Mouse (Mus musculus) granulocyte monocyte progenitor cell, adult 5-6 weeks (primary cell): ENCODE measurements around the gene Rassf1. TPM values are rescaled to one million over a fixed set of nuclear protein-coding genes. Genes with fewer than 3 reads are reported as not detected.

Experiments used
- ATAC-seq: replicated peaks from 2 replicates; pipeline ENCODE4 v1.8.0; 2016; ENCODE audit warnings: mild to moderate bottlenecking, moderate TSS enrichment, inconsistent platforms; ENCODE audit not compliant: poor library complexity, severe bottlenecking
- total RNA-seq, 2 experiments: library from RNA; stranded (forward) in 1 of 2; stranded (reverse) in 1 of 2; fragments of 200-712, 200-1000 nt in 1 of 2; fragments of >200 nt in 1 of 2; fragmentation: Nextera tagmentation in 1 of 2; gene quantifications; 2 replicates each; pipeline ENCODE4 v1.2.3; 2014 to 2017

Rassf1 gene
- total RNA-seq, 2 experiments from 2014 or later = 36.7 to 40.2 TPM

GRCm38 (mm10) chr9:107539940-107540339, 11.4 kb upstream of the Rassf1 start:
- no peak for ATAC-seq

DNA sequence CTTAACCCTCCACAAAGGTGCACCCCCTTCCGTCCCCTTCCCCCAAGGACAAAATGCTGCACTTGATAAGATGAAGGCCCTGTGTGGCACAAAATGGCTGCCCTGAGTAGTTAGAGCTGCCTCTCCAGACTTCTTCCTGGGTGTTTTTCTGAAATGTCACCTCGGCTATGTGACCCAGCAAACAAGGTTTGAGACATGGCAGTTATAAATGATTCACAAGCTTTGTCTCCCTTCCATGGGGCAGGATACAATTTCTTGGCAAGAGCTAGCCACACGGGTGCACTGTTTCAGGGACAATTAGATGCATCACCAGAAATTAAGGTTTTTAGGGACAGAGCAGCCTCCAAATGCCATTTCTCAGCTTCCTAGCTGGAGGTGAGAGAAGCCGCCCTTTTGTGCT, 10.9 kb upstream of the Rassf1 start:
- no peak for ATAC-seq

DNA sequence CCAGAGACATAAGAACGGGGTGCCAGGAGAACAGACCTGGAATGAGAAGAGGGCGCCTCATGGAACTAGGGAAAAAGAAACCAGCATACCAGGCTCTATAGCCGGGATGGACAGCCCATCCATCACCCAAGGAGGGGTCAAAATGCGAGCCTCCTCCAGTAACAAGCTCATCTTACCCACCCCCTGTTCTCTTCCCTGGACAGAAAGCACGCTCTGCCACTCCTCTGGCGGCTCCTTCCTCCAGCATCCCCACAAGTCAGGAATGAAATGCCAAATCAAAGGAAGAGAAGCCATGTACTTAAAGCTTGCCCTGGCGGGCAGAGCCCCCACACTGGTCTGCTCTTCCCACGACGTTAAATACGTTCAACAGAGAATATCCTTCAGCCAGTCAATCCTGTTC, 10.3 kb upstream of the Rassf1 start:
- no peak for ATAC-seq

DNA sequence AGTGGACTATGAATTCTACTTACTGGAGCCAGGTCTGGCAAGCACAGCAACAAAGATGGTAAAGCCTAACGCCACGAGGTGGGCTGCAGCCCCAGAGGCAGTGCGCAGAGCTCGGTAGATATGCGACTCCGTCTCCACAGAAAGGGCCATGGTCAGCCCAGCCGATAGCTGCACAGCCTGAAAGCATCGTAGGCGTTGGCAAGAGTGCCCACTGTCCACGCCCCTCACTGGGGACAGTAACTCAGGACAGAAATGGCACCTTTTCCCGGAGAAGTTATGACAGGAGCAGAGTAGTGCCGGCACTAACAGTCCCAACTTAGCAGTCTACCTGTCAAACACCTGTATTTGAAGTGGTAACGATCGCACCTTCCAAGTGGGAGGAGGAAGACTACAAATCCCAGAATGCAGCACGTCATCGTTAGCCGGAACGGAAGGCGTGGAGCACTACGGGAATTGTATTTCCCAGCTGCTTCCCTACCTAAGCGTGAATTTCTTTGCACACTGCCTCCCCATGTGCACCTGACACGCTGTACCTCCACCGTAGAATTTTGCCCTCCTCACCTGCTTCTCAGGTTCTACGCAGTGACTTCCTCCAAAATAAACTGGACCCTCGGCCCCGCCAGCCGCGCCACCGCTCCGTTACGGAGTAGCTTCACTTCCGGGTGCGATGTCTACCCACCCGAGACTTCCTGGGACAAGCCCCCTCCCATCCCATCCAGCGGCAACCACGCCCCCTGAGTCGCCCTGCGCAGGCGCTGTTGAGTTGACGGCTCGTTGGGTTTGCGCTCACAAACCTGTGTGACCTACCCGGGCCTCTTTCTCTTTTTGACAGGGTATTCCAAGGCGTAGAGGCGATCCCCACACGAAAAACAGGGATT, 9.6 kb upstream of the Rassf1 start, which contains the start of the genes Cyb561d2 and Nprl2:
TSS of gene Cyb561d2 (minus strand) at position 720 of the 878 bp plus-strand sequence.
TSS of gene Nprl2 (plus strand) at position 753 of the 878 bp plus-strand sequence.
- ATAC-seq = peak; percentile 80

DNA sequence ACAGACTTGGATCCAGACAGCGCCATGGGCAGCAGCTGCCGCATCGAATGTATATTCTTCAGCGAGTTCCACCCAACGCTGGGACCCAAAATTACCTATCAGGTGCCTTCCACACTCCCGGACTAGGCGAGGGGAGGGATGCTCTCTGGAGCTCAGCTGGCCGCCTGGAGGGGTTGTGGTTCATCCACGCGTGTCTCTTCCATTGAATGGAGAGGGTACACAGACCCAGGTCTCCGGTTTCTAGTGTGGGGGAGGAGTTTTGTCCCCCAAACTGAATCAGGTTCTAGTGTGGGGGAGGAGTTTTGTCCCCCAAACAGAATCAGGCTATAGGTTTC, 9.0 kb upstream of the Rassf1 start:
- ATAC-seq = no peak

- ATAC-seq = no peak
Measured at GRCm38 (mm10) chr9:107542721-107543120, 8.6 kb upstream of the Rassf1 start.

DNA sequence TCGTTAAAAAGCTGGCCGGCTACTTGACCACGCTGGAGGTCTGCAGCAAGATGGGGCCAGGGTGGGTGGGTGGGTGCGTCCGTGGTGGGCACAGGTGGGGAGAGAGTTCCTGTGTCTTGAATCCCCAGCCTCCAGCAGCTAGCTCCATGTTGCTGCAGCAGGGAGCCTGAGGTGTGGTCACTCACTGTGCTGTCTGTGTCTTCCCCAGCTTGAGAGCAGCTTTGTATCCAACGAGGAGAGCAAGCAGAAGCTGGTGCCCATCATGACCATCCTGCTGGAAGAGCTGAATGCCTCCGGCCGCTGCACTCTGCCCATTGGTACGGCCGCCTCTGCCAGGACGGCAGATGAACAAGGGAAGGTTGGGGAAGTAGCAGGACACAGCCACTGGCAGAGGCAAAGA, 8.1 kb upstream of the Rassf1 start:
- no peak for ATAC-seq

DNA sequence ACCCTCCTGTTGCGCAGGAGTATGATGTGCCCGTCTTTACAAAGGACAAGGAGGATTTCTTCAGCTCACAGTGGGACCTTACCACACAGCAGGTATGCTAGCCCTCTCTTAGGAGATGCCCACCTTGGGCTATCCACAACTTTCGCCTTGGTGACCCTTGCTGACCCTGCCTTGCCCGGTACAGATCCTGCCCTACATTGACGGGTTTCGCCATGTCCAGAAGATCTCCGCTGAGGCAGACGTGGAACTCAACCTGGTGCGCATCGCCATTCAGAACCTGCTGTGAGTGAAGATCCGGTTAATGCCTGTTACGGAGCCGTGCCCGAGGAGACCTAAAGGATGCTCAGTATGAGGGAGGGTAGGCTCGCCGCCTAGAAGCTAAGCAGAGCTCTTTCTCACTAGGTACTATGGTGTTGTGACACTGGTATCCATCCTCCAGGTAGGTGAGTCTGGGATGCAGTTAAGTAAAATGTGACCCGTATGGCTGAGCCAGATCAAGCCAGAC, 7.1 kb upstream of the Rassf1 start:
- ATAC-seq = no peak

DNA sequence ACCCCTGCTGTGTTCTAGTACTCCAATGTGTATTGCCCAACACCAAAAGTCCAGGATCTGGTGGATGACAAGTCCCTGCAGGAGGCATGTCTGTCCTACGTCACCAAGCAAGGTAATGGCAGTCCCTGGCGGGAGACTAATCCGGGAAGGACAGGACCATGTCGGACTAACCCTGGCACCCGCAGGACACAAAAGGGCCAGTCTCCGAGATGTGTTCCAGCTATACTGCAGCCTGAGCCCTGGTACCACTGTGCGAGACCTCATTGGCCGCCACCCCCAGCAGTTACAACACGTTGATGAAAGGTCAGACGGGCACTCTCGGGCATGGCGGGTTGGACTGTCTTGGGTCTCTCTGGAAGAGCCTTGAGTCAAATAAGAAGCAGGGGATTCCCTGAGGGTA, 6.6 kb upstream of the Rassf1 start:
- ATAC-seq = no peak

DNA sequence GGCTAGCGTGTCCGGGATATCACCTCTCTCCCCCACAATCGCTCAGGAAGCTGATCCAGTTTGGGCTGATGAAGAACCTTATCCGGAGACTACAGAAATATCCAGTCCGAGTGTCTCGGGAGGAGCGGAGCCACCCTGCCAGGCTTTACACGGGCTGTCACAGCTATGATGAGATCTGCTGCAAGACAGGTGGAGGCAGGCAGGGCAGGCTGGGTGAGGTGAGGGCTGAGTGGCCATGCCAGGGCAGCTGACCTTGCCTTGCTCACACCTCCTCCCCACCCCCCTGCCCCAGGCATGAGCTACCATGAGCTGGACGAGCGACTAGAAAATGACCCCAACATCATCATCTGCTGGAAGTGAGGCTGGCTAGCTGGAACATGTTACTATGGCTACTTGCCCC, 6.2 kb upstream of the Rassf1 start:
- ATAC-seq = no peak

GRCm38 (mm10) chr9:107545602-107546001, 5.8 kb upstream of the Rassf1 start:
- no peak for ATAC-seq

DNA sequence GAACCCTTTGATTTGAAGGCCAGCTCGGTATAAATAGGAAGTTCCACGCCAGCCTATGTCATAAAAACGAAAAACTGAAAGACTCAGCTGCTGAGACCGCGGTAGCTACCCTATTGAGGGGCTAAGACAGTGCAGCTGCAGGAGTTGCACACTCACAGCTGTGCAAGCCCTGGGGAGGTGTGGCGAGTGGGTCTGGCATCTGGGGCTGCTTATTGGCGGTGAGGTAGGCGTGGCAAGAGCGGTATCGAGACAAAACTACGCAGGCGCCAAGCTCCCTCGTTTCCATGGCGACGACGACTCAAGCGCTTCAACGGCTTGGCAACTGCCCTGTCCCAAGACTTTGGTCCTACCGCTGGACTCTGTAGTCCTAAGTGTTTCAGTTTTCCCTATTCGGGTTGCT, 4.3 kb upstream of the Rassf1 start, which contains the start of gene Zmynd10:
TSS of gene Zmynd10 (plus strand) at position 273 of the 400 bp plus-strand sequence.
- peak; percentile 65 for ATAC-seq

DNA sequence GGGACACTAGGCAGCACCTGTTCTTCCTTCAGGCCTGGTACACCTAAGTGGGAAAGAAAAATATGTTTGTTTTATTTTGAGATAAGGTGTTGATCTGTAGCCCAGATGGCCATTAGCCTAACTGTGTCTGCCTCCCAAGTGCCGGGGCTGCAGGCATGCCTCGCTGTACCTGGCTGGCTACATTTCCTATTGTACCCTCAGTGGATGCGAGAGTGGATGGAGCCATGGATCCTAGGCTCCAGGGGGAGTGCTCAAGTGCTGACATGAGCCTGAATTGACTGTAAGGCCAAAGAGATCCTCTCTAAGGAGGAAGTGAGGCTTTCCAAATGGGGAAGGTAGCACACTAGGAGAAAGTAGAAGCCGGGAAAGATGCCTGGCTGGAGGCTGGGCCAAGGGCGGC, 3.4 kb upstream of the Rassf1 start:
- peak; percentile 26 for ATAC-seq

DNA sequence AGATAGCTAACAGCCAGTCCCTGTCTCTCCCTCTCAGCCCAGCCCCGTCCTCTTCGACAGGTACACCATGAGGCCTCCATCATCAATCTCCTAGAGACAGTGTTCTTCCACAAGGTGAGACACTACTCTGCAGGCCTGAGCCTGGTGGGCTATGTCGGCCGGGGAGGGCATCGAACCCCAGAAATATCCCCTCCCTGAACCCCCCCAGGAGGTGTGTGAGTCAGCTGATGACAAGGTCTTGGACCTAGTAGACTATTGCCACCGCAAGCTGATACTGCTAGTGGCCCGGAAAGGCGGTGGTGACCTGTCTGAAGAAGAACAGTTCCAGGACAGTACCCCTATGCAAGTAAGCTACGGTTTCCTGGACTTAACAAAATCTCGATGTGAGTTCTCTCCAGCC, 2.5 kb upstream of the Rassf1 start:
- no peak for ATAC-seq

GRCm38 (mm10) chr9:107549297-107550074, 1.9 kb upstream of the Rassf1 start:
- no peak for ATAC-seq

- ATAC-seq = no peak
Measured at GRCm38 (mm10) chr9:107550491-107551116, 751 bp upstream of the Rassf1 start.

DNA sequence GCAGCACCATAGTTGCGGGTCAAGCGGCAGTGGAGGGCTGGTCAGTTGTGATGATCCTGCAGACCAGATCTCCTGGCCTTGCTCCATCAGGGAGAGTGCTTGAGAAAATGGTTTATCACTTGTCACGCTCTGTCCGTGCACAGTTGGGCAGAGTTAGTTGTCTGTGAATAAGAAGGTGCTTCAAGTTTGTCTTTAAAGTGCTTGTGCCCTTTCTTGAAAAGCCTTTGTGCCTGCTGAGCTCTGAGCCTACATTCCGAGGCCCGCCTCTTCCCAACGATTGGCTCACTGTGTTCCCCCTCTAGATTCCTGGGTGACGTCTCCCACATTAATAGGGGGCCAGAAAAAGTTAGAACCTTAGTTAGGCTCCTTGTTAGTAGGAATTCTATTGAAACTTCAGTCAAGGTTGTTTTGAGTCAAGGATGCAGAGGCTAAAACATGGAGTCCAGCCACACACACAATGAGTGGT, 568 bp downstream of the Rassf1 start:
- ATAC-seq = no peak

DNA sequence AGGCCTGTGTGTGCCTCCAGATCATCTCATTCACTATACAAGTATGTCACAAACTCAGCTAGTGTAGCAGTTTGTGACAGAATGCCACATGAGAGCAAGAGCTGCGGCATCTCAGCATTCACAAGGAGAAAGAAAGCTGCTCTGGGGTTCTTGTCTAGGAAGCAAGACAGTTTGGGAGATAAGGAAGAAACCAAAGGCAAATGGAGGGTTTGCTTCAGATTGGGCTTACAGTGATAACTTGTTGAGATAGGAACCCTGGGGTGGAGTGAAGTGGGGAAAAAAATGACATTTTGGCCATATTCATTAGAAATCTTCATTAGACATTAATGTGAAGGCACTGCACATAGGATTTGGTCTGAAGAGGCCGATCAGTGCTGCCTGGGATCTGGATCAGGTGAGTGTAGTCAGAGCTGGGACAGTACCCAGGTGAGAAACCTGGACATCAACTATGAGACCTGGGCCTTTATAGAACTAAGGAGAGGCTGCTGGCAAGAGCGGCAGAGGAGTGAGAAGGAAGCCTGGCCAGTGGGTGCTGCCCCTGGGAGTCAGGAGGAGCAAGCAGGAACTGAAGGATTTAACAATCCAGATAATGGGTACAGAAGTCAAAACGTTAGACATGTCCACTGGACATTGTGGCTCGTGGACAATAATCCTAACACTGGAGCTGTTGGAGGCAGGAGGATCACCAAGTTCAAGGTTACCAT, 1.5 kb downstream of the Rassf1 start:
- no peak for ATAC-seq

- ATAC-seq = no peak
Measured at GRCm38 (mm10) chr9:107553541-107554318, 2.4 kb downstream of the Rassf1 start.
